Mouse (Mus musculus): ENCODE data around the gene Ddx1.

- TF ChIP-seq EP300 (IDR thresholded peaks at IDR 0.05; ENCODE audit: low read depth): no peak
- TF ChIP-seq CTCF (IDR thresholded peaks at IDR 0.05; ENCODE audit: low read depth): no peak
These were observed 40.0 kb downstream of the Ddx1 start for GRCm38 (mm10) chr12:13208983-13209451.
